Mouse (Mus musculus) ES-E14 (cell line): Measurements from ENCODE around the gene Cerk.

ENCODE experiments used
- CHD2 ChIP-seq: IDR thresholded peaks from 2 replicates; pipeline ENCODE4 v1.6.1; 2014; ENCODE audit warnings: mild to moderate bottlenecking, low read depth, low read length, inconsistent platforms
- MAFK ChIP-seq: IDR thresholded peaks from 2 replicates; pipeline ENCODE4 v1.6.1; 2014; ENCODE audit warnings: mild to moderate bottlenecking, low read depth, low read length, inconsistent platforms; ENCODE audit not compliant: insufficient read depth

- TF ChIP-seq MAFK (peak; percentile 88), CHD2 (no peak)
Observed at GRCm38 (mm10) chr15:86153481-86153960, 32.4 kb downstream of the Cerk start.
